ENCODE assay signal across 8 mouse cellular contexts in genomic region chr13:94173633-94174576, GRCm38 (mm10).
A peak's percentile ranks its signal among the peaks of the same experiment; 100 is the strongest.
DNase-seq lines count a peak whose midpoint lies in the region; ATAC-seq and TF ChIP-seq lines count a peak whose summit lies in the region.

No protein-coding gene starts in this region.

- ATAC-seq in embryonic facial prominence, embryonic 12.5 days (ENCODE audit: insufficient number of reproducible peaks, insufficient read depth, low FRiP score, low TSS enrichment), result no peak
- peak; percentile 51; the same call in 1 of the 2 replicates for ATAC-seq in heart, embryonic 12.5 days (ENCODE audit: insufficient number of reproducible peaks, low FRiP score)
- peak; percentile 44 for ATAC-seq in kidney, embryonic 15.5 days (replicated peaks; ENCODE audit: low FRiP score)
- peak; percentile 82 for ATAC-seq in liver, postnatal 0 days

- TF ChIP-seq EP300 in liver, postnatal 0 days (IDR thresholded peaks at IDR 0.05; ENCODE audit: low read depth), result no peak

- peak overlapping the region; percentile 47 for H3K4me3 ChIP-seq in embryonic facial prominence, embryonic 12.5 days
- peak overlapping the region; percentile 57 for H3K4me3 ChIP-seq in heart, embryonic 12.5 days
- H3K4me3 ChIP-seq in kidney, embryonic 15.5 days (replicated peaks), result peak overlapping the region; percentile 48
- peak overlapping the region; percentile 58 for H3K4me3 ChIP-seq in liver, postnatal 0 days (ENCODE audit: low read depth, low read length)
- H3K4me3 ChIP-seq in olfactory bulb, adult 2 months (ENCODE audit: insufficient read depth, low read depth, low read length), result peak overlapping the region; percentile 43

- DNase-seq in MEL-GATA-1-ER (ENCODE audit: extremely low read depth, low read depth), result peak; percentile 91
- peak; percentile 75 for DNase-seq in adrenal gland, postnatal 25 days
- DNase-seq in liver, postnatal 0 days, result peak; percentile 66
- DNase-seq in natural killer cell, adult 2 months (ENCODE audit: low spot score in 2 of 2), result no peak

- no peaks in the 10 kb centered on the region for H3K36me3 ChIP-seq in embryonic facial prominence, embryonic 12.5 days
- H3K36me3 ChIP-seq in heart, embryonic 12.5 days, result 0 out of 2 replicates have a peak, but pooled peaks cover 5% of the 10 kb centered on the region
- H3K36me3 ChIP-seq in kidney, embryonic 15.5 days, result peaks cover 42% of the 10 kb centered on the region
- no peaks in the 10 kb centered on the region for H3K36me3 ChIP-seq in liver, postnatal 0 days (replicated peaks; ENCODE audit: insufficient read depth, low read length)

- H3K9me3 ChIP-seq in embryonic facial prominence, embryonic 12.5 days, result no peaks in the 10 kb centered on the region
- no peaks in the 10 kb centered on the region for H3K9me3 ChIP-seq in heart, embryonic 12.5 days (replicated peaks)
- no peaks in the 10 kb centered on the region for H3K9me3 ChIP-seq in kidney, embryonic 15.5 days (replicated peaks)
- no peaks in the 10 kb centered on the region for H3K9me3 ChIP-seq in liver, postnatal 0 days (ENCODE audit: low read length)

- peak overlapping the region; percentile 56 for H3K9ac ChIP-seq in embryonic facial prominence, embryonic 12.5 days
- H3K9ac ChIP-seq in heart, embryonic 12.5 days, result peak overlapping the region; percentile 64
- H3K9ac ChIP-seq in kidney, embryonic 15.5 days, result peak overlapping the region; percentile 42
- peak overlapping the region; percentile 60 for H3K9ac ChIP-seq in liver, postnatal 0 days (replicated peaks)

- H3K4me2 ChIP-seq in embryonic facial prominence, embryonic 12.5 days (replicated peaks), result peak overlapping the region; percentile 95
- H3K4me2 ChIP-seq in heart, embryonic 12.5 days, result peak overlapping the region; percentile 95
- H3K4me2 ChIP-seq in kidney, embryonic 15.5 days, result peak overlapping the region; percentile 90
- peak overlapping the region; percentile 94 for H3K4me2 ChIP-seq in liver, postnatal 0 days (ENCODE audit: low read depth, low read length)

- no peak overlapping the region for H3K27ac ChIP-seq in embryonic facial prominence, embryonic 12.5 days
- peak overlapping the region; percentile 46 for H3K27ac ChIP-seq in heart, embryonic 12.5 days (ENCODE audit: poor library complexity, severe bottlenecking)
- H3K27ac ChIP-seq in kidney, embryonic 15.5 days, result peak overlapping the region; percentile 76
- H3K27ac ChIP-seq in liver, postnatal 0 days (ENCODE audit: low read depth), result peak overlapping the region; percentile 29; the same call in 1 of the 2 replicates
- H3K27ac ChIP-seq in olfactory bulb, adult 2 months (ENCODE audit: insufficient read depth, low read depth, low read length), result no peak overlapping the region

- peaks cover 42% of the 10 kb centered on the region for H3K4me1 ChIP-seq in embryonic facial prominence, embryonic 12.5 days
- H3K4me1 ChIP-seq in heart, embryonic 12.5 days (replicated peaks), result peaks cover 59% of the 10 kb centered on the region
- H3K4me1 ChIP-seq in kidney, embryonic 15.5 days, result peaks cover 70% of the 10 kb centered on the region
- peaks cover 21% of the 10 kb centered on the region for H3K4me1 ChIP-seq in liver, postnatal 0 days (ENCODE audit: insufficient read depth)
- peaks cover 23% of the 10 kb centered on the region for H3K4me1 ChIP-seq in olfactory bulb, adult 2 months (ENCODE audit: control insufficient read depth, insufficient read depth, low read length)

- H3K27me3 ChIP-seq in embryonic facial prominence, embryonic 12.5 days, result peaks cover 5% of the 10 kb centered on the region; the same call in 1 of the 2 replicates
- H3K27me3 ChIP-seq in heart, embryonic 12.5 days (replicated peaks), result no peaks in the 10 kb centered on the region
- H3K27me3 ChIP-seq in kidney, embryonic 15.5 days, result no peaks in the 10 kb centered on the region
- peaks cover 10% of the 10 kb centered on the region; the same call in 1 of the 2 replicates for H3K27me3 ChIP-seq in liver, postnatal 0 days (ENCODE audit: insufficient read depth, low read length)

- TF ChIP-seq POLR2A in olfactory bulb, adult 2 months (IDR thresholded peaks at IDR 0.05; ENCODE audit: insufficient read depth, low read depth, low read length), result no peak

- TF ChIP-seq CTCF in liver, postnatal 0 days (IDR thresholded peaks at IDR 0.05; ENCODE audit: low read depth), result no peak
- TF ChIP-seq CTCF in olfactory bulb, adult 2 months (IDR thresholded peaks at IDR 0.05; ENCODE audit: insufficient read depth, low read depth, low read length), result no peak

- 4% methylated on average over 50 of the region's 55 CpGs for WGBS in embryonic facial prominence, embryonic 12.5 days
- 2% methylated on average over 53 of the region's 55 CpGs for WGBS in heart, embryonic 12.5 days
- WGBS in kidney, embryonic 15.5 days, result 8% methylated on average over 54 of the region's 55 CpGs
- 2% methylated on average over 45 of the region's 55 CpGs for WGBS in liver, postnatal 0 days (ENCODE audit: insufficient replicate concordance)
- 4% methylated on average over 55 of the region's 55 CpGs for WGBS in olfactory bulb, adult 2 months

Comparison
In these comparisons a context has a peak if more than half of its experiments do, and no peak if none do; other contexts are left out.
1. DNase-seq: peak in MEL-GATA-1-ER (single experiment), adrenal gland, postnatal 25 days (single experiment) and liver, postnatal 0 days (single experiment); none in natural killer cell, adult 2 months (0 of 2).
2. H3K27ac ChIP-seq: peak in heart, embryonic 12.5 days (single experiment), kidney, embryonic 15.5 days (single experiment) and liver, postnatal 0 days (single experiment); none in embryonic facial prominence, embryonic 12.5 days (single experiment) and olfactory bulb, adult 2 months (single experiment).
3. Peak in every context shown above with its lines, with median percentiles within 50 percentile points of each other: H3K4me2 ChIP-seq, H3K4me3 ChIP-seq and H3K9ac ChIP-seq.